Mouse (Mus musculus): Measurements from ENCODE around the gene Pld1.

- TF ChIP-seq POLR2A (IDR thresholded peaks at IDR 0.05; ENCODE audit: low read depth, low read length) (no peak), CTCF (IDR thresholded peaks at IDR 0.05; ENCODE audit: extremely low read depth, insufficient read length, insufficient replicate concordance, low read depth, low read length) (no peak)
These were observed 30.2 kb upstream of the Pld1 start for GRCm38 (mm10) chr3:27908316-27908715.

All from small intestine, adult 2 months (tissue).